Mouse (Mus musculus) liver, embryonic 16.5 days (tissue): ENCODE data around the gene Celsr1. TPM values are rescaled to one million over a fixed set of nuclear protein-coding genes. Genes with fewer than 3 reads are reported as not detected.

Experiments used
- ATAC-seq: fragments of 200-750 bp; cut with Nextera tagmentation; 2 replicates; pipeline ENCODE4 v1.8.0; 2017; ENCODE audit warnings: low read depth, mild to moderate bottlenecking, moderate number of reproducible peaks, moderate library complexity
- H3K27ac ChIP-seq: fragments of 300-500 bp; sonication (generic); 2 replicates; pipeline ENCODE4 v1.5.1; 2014; ENCODE audit warnings: mild to moderate bottlenecking, low read length
- H3K27me3 ChIP-seq: fragments of 300-500 bp; sonication (generic); 2 replicates; pipeline ENCODE4 v1.6.1; 2014; ENCODE audit warnings: low read depth, low read length, mixed read lengths; ENCODE audit not compliant: control insufficient read depth, insufficient read depth
- H3K36me3 ChIP-seq: fragments of 300-500 bp; sonication (generic); 2 replicates; pipeline ENCODE4 v1.6.1; 2014; ENCODE audit warnings: mild to moderate bottlenecking; ENCODE audit not compliant: control insufficient read depth, insufficient read depth
- H3K4me1 ChIP-seq: fragments of 300-500 bp; sonication (generic); 2 replicates; pipeline ENCODE4 v1.6.1; 2014; ENCODE audit warnings: low read depth, low read length, mixed read lengths; ENCODE audit not compliant: control insufficient read depth
- H3K4me2 ChIP-seq: fragments of 300-500 bp; sonication (generic); 2 replicates; pipeline ENCODE4 v1.6.1; 2014; ENCODE audit warnings: low read depth, low read length, mixed read lengths
- H3K4me3 ChIP-seq: fragments of 300-500 bp; sonication (generic); 2 replicates; pipeline ENCODE4 v1.5.1; 2014; ENCODE audit warnings: low read depth, mild to moderate bottlenecking, low read length
- H3K9ac ChIP-seq: fragments of 300-500 bp; sonication (generic); 2 replicates; pipeline ENCODE4 v1.6.1; 2014; ENCODE audit warnings: low read depth, low read length
- H3K9me3 ChIP-seq: fragments of 300-500 bp; sonication (generic); replicated peaks from 2 replicates; pipeline ENCODE4 v1.6.1; 2016; ENCODE audit warnings: low read length; ENCODE audit not compliant: control insufficient read depth
- WGBS: fragments of 180-500 bp; shearing (Covaris S2); extraction: QIAGEN DNeasy Blood & Tissue Kit; methylation state at CpG from one replicate; pipeline ENCODE4 v1.1.7; 2014; ENCODE audit not compliant: insufficient replicate concordance; 5-methylcytosine and 5-hydroxymethylcytosine counted together
- polyA plus RNA-seq: library from polyadenylated mRNA; unstranded; fragments of >200 nt; fragmentation: Nextera tagmentation; extraction: Ambion mirVana; gene quantifications from 2 replicates; pipeline ENCODE4 v1.2.1, GENCODE M21; 2015

Gene Celsr1
- polyA plus RNA-seq, 1 experiment from 2014 or later = 0.09 TPM

DNA sequence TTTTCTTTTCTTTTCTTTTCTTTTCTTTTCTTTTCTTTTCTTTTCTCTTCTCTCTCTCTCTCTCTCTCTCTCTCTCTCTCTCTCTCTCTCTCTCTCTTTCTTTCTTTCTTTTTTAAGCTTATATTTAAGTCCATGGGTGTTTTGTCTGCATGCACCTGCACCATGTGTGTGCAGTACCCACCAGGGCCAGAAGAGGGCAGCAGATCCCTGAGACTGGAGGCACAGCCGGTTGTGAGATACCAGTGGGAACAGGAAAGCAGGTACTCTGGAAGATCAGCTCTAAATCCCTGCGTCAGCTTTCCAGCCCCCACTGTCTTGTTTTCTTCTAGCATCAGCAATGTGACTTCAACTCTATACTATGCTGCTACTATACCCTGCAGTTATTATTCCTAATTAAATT is 120.0 kb downstream of the Celsr1 start:
- H3K9me3 ChIP-seq = no peaks in the 10 kb centered on the region
- H3K27ac ChIP-seq = no peak overlapping the region
- H3K36me3 ChIP-seq = no peaks in the 10 kb centered on the region
- no peak overlapping the region for H3K4me2 ChIP-seq
- H3K4me3 ChIP-seq = no peak overlapping the region
- no peaks in the 10 kb centered on the region; the same call in 1 of the 2 replicates for H3K27me3 ChIP-seq
- no peaks in the 10 kb centered on the region for H3K4me1 ChIP-seq
- ATAC-seq = no peak
- WGBS = 25% methylated on average over 2 of the region's 2 CpGs
- no peak overlapping the region for H3K9ac ChIP-seq

DNA sequence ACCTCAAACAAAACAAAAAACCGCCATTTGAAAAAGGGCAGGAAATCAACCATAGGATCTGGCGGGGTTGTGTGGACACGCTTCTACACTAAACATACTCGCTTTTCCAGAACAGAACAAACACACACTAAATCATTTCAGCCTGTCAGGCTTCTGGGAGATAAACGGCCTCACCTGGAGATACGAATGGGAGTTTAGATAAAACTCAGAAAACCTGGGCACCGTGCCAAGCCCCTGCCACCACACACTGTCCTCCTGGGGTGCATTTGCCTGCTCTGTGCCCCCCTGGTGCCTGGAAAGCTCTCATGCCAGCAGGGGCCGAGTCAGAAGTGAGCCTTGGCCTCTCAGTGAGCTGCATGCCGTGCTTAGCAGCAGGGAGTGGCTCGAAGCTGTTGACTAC is 123.6 kb downstream of the Celsr1 start:
- H3K4me1 ChIP-seq = no peaks in the 10 kb centered on the region
- H3K27me3 ChIP-seq = no peaks in the 10 kb centered on the region; the same call in 1 of the 2 replicates
- no peak overlapping the region for H3K4me2 ChIP-seq
- no peaks in the 10 kb centered on the region for H3K9me3 ChIP-seq
- 41% methylated on average over 10 of the region's 10 CpGs for WGBS
- no peaks in the 10 kb centered on the region for H3K36me3 ChIP-seq
- no peak overlapping the region for H3K4me3 ChIP-seq
- no peak overlapping the region for H3K27ac ChIP-seq
- no peak overlapping the region for H3K9ac ChIP-seq
- no peak for ATAC-seq

- no peaks in the 10 kb centered on the region for H3K9me3 ChIP-seq
- no peak overlapping the region for H3K9ac ChIP-seq
- H3K27ac ChIP-seq = no peak overlapping the region
- H3K4me1 ChIP-seq = no peaks in the 10 kb centered on the region
- no peaks in the 10 kb centered on the region; the same call in 1 of the 2 replicates for H3K27me3 ChIP-seq
- WGBS = 48% methylated on average over 3 of the region's 3 CpGs
- H3K36me3 ChIP-seq = no peaks in the 10 kb centered on the region
- ATAC-seq = no peak
- H3K4me3 ChIP-seq = no peak overlapping the region
- no peak overlapping the region for H3K4me2 ChIP-seq
These were observed 124.1 kb downstream of the Celsr1 start for GRCm38 (mm10) chr15:85909492-85909829.

GRCm38 (mm10) chr15:85908660-85909491 is 124.7 kb downstream of the Celsr1 start:
- Histone ChIP-seq H3K9me3 (no peaks in the 10 kb centered on the region), H3K27me3 (no peaks in the 10 kb centered on the region; the same call in 1 of the 2 replicates), H3K4me3 (no peak overlapping the region), H3K36me3 (no peaks in the 10 kb centered on the region), H3K9ac (no peak overlapping the region), H3K4me1 (no peaks in the 10 kb centered on the region), H3K27ac (no peak overlapping the region), H3K4me2 (no peak overlapping the region)
- 63% methylated on average over 7 of the region's 7 CpGs for WGBS
- no peak for ATAC-seq

DNA sequence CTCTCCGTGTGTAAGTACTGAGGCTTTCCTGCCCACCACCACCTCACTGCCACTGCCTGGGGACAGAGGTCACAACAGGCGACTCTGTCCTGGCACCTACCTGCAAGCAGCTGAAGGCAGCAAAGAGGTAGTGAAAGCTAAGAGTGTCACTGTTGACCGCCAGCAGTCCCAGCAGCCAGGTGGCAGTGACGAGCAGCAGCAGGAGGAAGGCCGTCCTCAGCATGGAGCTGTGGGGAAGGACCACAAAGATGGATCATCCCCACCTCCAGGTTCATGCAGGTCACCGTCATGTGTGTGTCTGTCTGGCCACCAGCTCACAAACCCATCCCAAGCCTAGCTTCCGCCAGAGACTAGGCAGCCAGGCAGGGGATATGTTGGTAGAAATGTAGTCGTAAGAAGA is 129.8 kb downstream of the Celsr1 start:
- Histone ChIP-seq H3K27ac (no peak overlapping the region), H3K9me3 (no peaks in the 10 kb centered on the region), H3K9ac (no peak overlapping the region), H3K36me3 (no peaks in the 10 kb centered on the region), H3K27me3 (no peaks in the 10 kb centered on the region), H3K4me2 (no peak overlapping the region), H3K4me3 (no peak overlapping the region), H3K4me1 (no peaks in the 10 kb centered on the region)
- WGBS = 54% methylated on average over 8 of the region's 8 CpGs
- no peak for ATAC-seq

DNA sequence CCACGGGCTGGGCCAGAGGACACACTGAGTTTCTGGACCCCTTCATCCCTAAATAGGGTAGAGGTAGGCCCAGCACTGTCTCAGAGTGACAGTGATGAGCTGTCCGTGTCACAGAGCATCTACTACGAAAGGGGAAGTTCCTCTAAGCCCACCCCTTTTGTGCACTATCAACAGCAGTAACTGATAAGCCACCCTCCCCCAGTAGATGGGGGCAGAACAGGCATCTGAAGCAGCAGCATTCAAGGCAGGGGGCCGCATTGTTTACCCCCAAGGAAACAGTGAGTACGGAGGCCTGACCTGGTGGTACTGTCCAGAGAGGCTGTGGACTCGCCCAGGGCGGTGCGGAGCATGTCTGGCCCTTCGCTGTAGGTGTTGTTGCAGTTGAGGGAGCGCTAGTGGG is 131.1 kb downstream of the Celsr1 start:
- no peak for ATAC-seq

DNA sequence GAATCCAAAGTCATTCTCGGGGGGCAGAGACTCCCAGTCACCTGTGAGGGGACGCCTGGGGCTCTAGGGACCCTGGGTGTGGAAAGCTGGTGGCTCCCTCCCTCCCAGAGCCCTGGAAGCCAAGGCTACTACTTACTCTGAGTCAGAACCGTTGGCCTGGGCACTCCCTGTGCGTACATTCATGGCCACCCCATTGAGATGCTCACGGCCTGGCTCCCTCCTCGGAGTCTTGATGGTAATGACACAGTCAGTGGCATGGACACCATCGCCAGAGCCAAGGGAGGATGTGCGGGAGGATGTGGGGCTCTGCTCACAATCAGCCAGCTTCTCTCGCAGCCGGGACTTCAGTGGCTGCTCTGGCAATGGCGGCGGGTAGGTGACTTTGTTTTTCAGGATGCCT is 132.8 kb downstream of the Celsr1 start:
- peaks cover 5% of the 10 kb centered on the region for H3K36me3 ChIP-seq
- H3K9me3 ChIP-seq = no peaks in the 10 kb centered on the region
- no peak overlapping the region for H3K4me3 ChIP-seq
- ATAC-seq = no peak
- WGBS = 67% methylated on average over 12 of the region's 12 CpGs
- no peak overlapping the region for H3K27ac ChIP-seq
- H3K4me1 ChIP-seq = no peaks in the 10 kb centered on the region
- no peaks in the 10 kb centered on the region for H3K27me3 ChIP-seq
- no peak overlapping the region for H3K4me2 ChIP-seq
- no peak overlapping the region for H3K9ac ChIP-seq

More for the DNA sequence above, 131.1 kb downstream of the Celsr1 start:
- Histone ChIP-seq H3K9ac (no peak overlapping the region), H3K4me1 (no peaks in the 10 kb centered on the region), H3K4me2 (no peak overlapping the region), H3K4me3 (no peak overlapping the region), H3K27ac (no peak overlapping the region), H3K9me3 (no peaks in the 10 kb centered on the region), H3K27me3 (no peaks in the 10 kb centered on the region), H3K36me3 (no peaks in the 10 kb centered on the region; the same call in 1 of the 2 replicates)
- 50% methylated on average over 10 of the region's 10 CpGs for WGBS

DNA sequence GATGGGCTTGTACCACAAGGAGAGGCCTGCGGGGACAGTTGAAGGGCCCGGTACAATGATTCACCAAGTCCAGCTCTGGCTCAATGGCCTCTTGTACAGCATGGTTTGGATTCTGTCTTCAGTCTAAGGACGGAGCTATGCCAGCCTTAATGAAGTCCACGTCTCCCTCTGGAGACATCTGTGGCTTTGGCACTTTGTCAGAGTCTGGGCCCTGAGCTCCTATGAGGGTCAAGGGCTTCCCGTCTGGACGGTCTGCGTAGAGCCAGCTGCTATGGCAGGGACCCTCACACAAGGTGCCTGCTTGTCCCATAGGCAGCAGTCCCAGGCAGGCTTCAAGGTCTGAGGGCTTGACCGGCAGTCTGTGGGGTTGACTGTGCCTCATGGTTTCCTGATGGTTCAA is 133.3 kb downstream of the Celsr1 start:
- Histone ChIP-seq H3K4me3 (no peak overlapping the region), H3K4me2 (no peak overlapping the region), H3K9ac (no peak overlapping the region), H3K27me3 (no peaks in the 10 kb centered on the region), H3K36me3 (peaks cover 5% of the 10 kb centered on the region), H3K27ac (no peak overlapping the region), H3K4me1 (no peaks in the 10 kb centered on the region), H3K9me3 (no peaks in the 10 kb centered on the region)
- no peak for ATAC-seq
- WGBS = 79% methylated on average over 8 of the region's 8 CpGs

GRCm38 (mm10) chr15:85899396-85899795 is 134.2 kb downstream of the Celsr1 start:
- Histone ChIP-seq H3K36me3 (peaks cover 5% of the 10 kb centered on the region), H3K27ac (no peak overlapping the region), H3K4me1 (no peaks in the 10 kb centered on the region), H3K9ac (no peak overlapping the region), H3K4me2 (no peak overlapping the region), H3K27me3 (no peaks in the 10 kb centered on the region), H3K4me3 (no peak overlapping the region), H3K9me3 (no peaks in the 10 kb centered on the region)
- ATAC-seq = no peak
- whole genome bisulfite sequencing = 66% methylated on average over 6 of the region's 6 CpGs
